24 mouse cellular contexts compared by ENCODE assay signal in genomic region chr11:77525804-77526486, GRCm38 (mm10). TPM values are rescaled to one million over a fixed set of nuclear protein-coding genes. Genes with fewer than 3 reads are reported as not detected.
DNase-seq lines count a peak whose midpoint lies in the region; ATAC-seq and TF ChIP-seq lines count a peak whose summit lies in the region.
"Had no signal": no experiment of that assay in that cellular context is flagged by ENCODE, and none has a peak within 500 bp of the region (broad histone marks: within the 10 kb centered on the region; RNA-seq: fewer than 3 reads in every experiment).

No protein-coding gene starts in this region.

- TF ChIP-seq POLR2A in MEL (IDR thresholded peaks at IDR 0.05; ENCODE audit: control insufficient read depth in 1 of 2, insufficient read depth in 1 of 2, low read depth in 1 of 2, low read length in 2 of 2, poor library complexity in 1 of 2): no peak

- H3K4me3 ChIP-seq in heart, embryonic 12.5 days: no peak overlapping the region
- no peak overlapping the region for H3K4me3 ChIP-seq in liver, embryonic 14.5 days (ENCODE audit: insufficient read depth in 1 of 2, low read depth in 2 of 2, low read length in 2 of 2)
- no peak overlapping the region for H3K4me3 ChIP-seq in liver, embryonic 12.5 days
- no peak overlapping the region for H3K4me3 ChIP-seq in MEL (ENCODE audit: control insufficient read depth in 1 of 2, insufficient read depth in 1 of 2, low read depth in 2 of 2, low read length in 2 of 2)
- H3K4me3 ChIP-seq in stomach, postnatal 0 days (ENCODE audit: low read depth, low read length): no peak overlapping the region
- H3K4me3 ChIP-seq: embryonic facial prominence, embryonic 13.5 days; heart, embryonic 10.5 days; liver, embryonic 13.5 days had no signal

- no peaks in the 10 kb centered on the region for H3K9me3 ChIP-seq in heart, embryonic 12.5 days (replicated peaks)
- no peaks in the 10 kb centered on the region for H3K9me3 ChIP-seq in liver, embryonic 14.5 days (ENCODE audit: control insufficient read depth, low read length)
- H3K9me3 ChIP-seq in liver, embryonic 12.5 days (replicated peaks): no peaks in the 10 kb centered on the region
- H3K9me3 ChIP-seq in MEL (replicated peaks; ENCODE audit: insufficient read depth, low read length): no peaks in the 10 kb centered on the region
- H3K9me3 ChIP-seq in stomach, postnatal 0 days (ENCODE audit: control insufficient read depth, low read length): no peaks in the 10 kb centered on the region
- H3K9me3 ChIP-seq: embryonic facial prominence, embryonic 13.5 days; G1E; heart, embryonic 10.5 days; liver, embryonic 13.5 days had no signal

- peak; percentile 60 for DNase-seq in heart, adult 11 months
- no peak for DNase-seq in liver, embryonic 14.5 days (ENCODE audit: low read depth in 3 of 3, low spot score in 3 of 3)
- peak; percentile 60 for DNase-seq in MEL (ENCODE audit: low read depth, low spot score)
- no peak for DNase-seq in MN1 (ENCODE audit: low spot score)
- DNase-seq in stomach, postnatal 0 days (ENCODE audit: low spot score): no peak
- DNase-seq: adrenal gland, postnatal 14 days; cerebellum, adult 8-10 months; heart, postnatal 36 days; kidney, adult 9 months; liver, embryonic 13.5 days; thymus, adult 18-20 months had no signal

- no peak overlapping the region for H3K4me2 ChIP-seq in heart, embryonic 12.5 days
- H3K4me2 ChIP-seq in liver, embryonic 14.5 days (ENCODE audit: low read depth): no peak overlapping the region
- no peak overlapping the region for H3K4me2 ChIP-seq in liver, embryonic 12.5 days
- H3K4me2 ChIP-seq in stomach, postnatal 0 days (replicated peaks; ENCODE audit: low read depth): no peak overlapping the region
- H3K4me2 ChIP-seq: embryonic facial prominence, embryonic 13.5 days; liver, embryonic 13.5 days; midbrain, embryonic 11.5 days had no signal

- no peaks in the 10 kb centered on the region for H3K27me3 ChIP-seq in heart, embryonic 12.5 days (replicated peaks)
- H3K27me3 ChIP-seq in liver, embryonic 14.5 days (ENCODE audit: control insufficient read depth, insufficient read depth, low read length): no peaks in the 10 kb centered on the region
- no peaks in the 10 kb centered on the region for H3K27me3 ChIP-seq in liver, embryonic 12.5 days (replicated peaks)
- no peaks in the 10 kb centered on the region for H3K27me3 ChIP-seq in MEL (ENCODE audit: control insufficient read depth in 1 of 2, insufficient read depth in 2 of 2, low read length in 2 of 2)
- H3K27me3 ChIP-seq in stomach, postnatal 0 days (ENCODE audit: control insufficient read depth, insufficient read depth, low read length): no peaks in the 10 kb centered on the region
- H3K27me3 ChIP-seq: embryonic facial prominence, embryonic 13.5 days; liver, embryonic 13.5 days had no signal

- H3K36me3 ChIP-seq in heart, embryonic 12.5 days: peaks cover 3% of the 10 kb centered on the region
- H3K36me3 ChIP-seq in liver, embryonic 14.5 days (replicated peaks; ENCODE audit: control insufficient read depth, insufficient read depth, low read depth): no peaks in the 10 kb centered on the region
- peaks cover 3% of the 10 kb centered on the region; the same call in 1 of the 2 replicates for H3K36me3 ChIP-seq in liver, embryonic 12.5 days
- H3K36me3 ChIP-seq in MEL (ENCODE audit: control insufficient read depth in 1 of 2, insufficient read depth in 2 of 2, low read length in 2 of 2): peaks cover 0 to 18% of the 10 kb centered on the region in 2 experiments; a peak in 2 of 4 replicates
- H3K36me3 ChIP-seq in stomach, postnatal 0 days (ENCODE audit: control insufficient read depth, insufficient read depth, low read length): no peaks in the 10 kb centered on the region
- H3K36me3 ChIP-seq: embryonic facial prominence, embryonic 13.5 days; liver, embryonic 13.5 days had no signal

- H3K4me1 ChIP-seq in heart, embryonic 12.5 days (replicated peaks): no peaks in the 10 kb centered on the region
- no peaks in the 10 kb centered on the region; a peak in 1 of 4 replicates for H3K4me1 ChIP-seq in liver, embryonic 14.5 days (replicated peaks; ENCODE audit: control insufficient read depth in 2 of 2, insufficient read depth in 2 of 2, low read length in 1 of 2)
- 0 out of 2 replicates have a peak, but pooled peaks cover under 1% of the 10 kb centered on the region for H3K4me1 ChIP-seq in liver, embryonic 12.5 days
- peaks cover 10 to 22% of the 10 kb centered on the region in 2 experiments; a peak in 3 of 4 replicates for H3K4me1 ChIP-seq in MEL (ENCODE audit: control insufficient read depth in 1 of 2, insufficient read depth in 2 of 2, low read length in 2 of 2)
- no peaks in the 10 kb centered on the region for H3K4me1 ChIP-seq in stomach, postnatal 0 days (replicated peaks; ENCODE audit: control insufficient read depth, insufficient read depth)
- H3K4me1 ChIP-seq: embryonic facial prominence, embryonic 13.5 days; heart, embryonic 10.5 days had no signal

- TF ChIP-seq EP300 in liver, embryonic 14.5 days (IDR thresholded peaks at IDR 0.05; ENCODE audit: low read depth): no peak
- no peak for TF ChIP-seq EP300 in MEL (IDR thresholded peaks at IDR 0.05; ENCODE audit: low read depth in 1 of 2, low read length in 2 of 2)
- no peak for TF ChIP-seq EP300 in stomach, postnatal 0 days (optimal IDR thresholded peaks at IDR 0.05)

- no peak for ATAC-seq in heart, embryonic 12.5 days (ENCODE audit: insufficient number of reproducible peaks, low FRiP score)
- ATAC-seq in liver, embryonic 14.5 days (ENCODE audit: insufficient read depth): no peak
- ATAC-seq in liver, embryonic 12.5 days: no peak
- ATAC-seq in megakaryocyte-erythroid progenitor cell, adult 5-6 weeks (replicated peaks; ENCODE audit: low FRiP score, low TSS enrichment, poor library complexity, severe bottlenecking): peak; percentile 61; the same call in 1 of the 2 replicates
- no peak for ATAC-seq in stomach, postnatal 0 days (ENCODE audit: low FRiP score, low TSS enrichment)
- ATAC-seq: hindbrain, embryonic 16.5 days had no signal

- H3K27ac ChIP-seq in heart, embryonic 12.5 days (ENCODE audit: poor library complexity, severe bottlenecking): no peak overlapping the region
- H3K27ac ChIP-seq in liver, embryonic 14.5 days: no peak overlapping the region
- H3K27ac ChIP-seq in liver, embryonic 12.5 days: no peak overlapping the region
- no peak overlapping the region for H3K27ac ChIP-seq in MEL (ENCODE audit: control insufficient read depth, low read depth, low read length)
- H3K27ac ChIP-seq in stomach, postnatal 0 days (replicated peaks): no peak overlapping the region
- H3K27ac ChIP-seq: embryonic facial prominence, embryonic 13.5 days; heart, embryonic 10.5 days; liver, embryonic 13.5 days had no signal

- no peak overlapping the region for H3K9ac ChIP-seq in heart, embryonic 12.5 days
- H3K9ac ChIP-seq in liver, embryonic 14.5 days (replicated peaks): no peak overlapping the region
- no peak overlapping the region for H3K9ac ChIP-seq in liver, embryonic 12.5 days
- no peak overlapping the region for H3K9ac ChIP-seq in MEL (ENCODE audit: control insufficient read depth, low read depth, low read length, poor library complexity, severe bottlenecking)
- H3K9ac ChIP-seq in stomach, postnatal 0 days (ENCODE audit: low read length): no peak overlapping the region
- H3K9ac ChIP-seq: embryonic facial prominence, embryonic 13.5 days; liver, embryonic 13.5 days had no signal

- TF ChIP-seq CTCF in liver, embryonic 14.5 days (IDR thresholded peaks at IDR 0.05; ENCODE audit: low read depth): peak; percentile 27
- TF ChIP-seq CTCF in MEL (IDR thresholded peaks at IDR 0.05 in 2 of 3, conservative IDR thresholded peaks at IDR 0.05 in 1 of 3; ENCODE audit: control insufficient read depth in 1 of 3, insufficient read depth in 1 of 3, low read depth in 2 of 3, low read length in 3 of 3, poor library complexity in 1 of 3, severe bottlenecking in 1 of 3): peak; percentile 30 to 47 (median 33); a peak in 4 of 6 replicates
- no peak for TF ChIP-seq CTCF in stomach, postnatal 0 days (IDR thresholded peaks at IDR 0.05; ENCODE audit: low read depth)

- peak; percentile 51 for TF ChIP-seq RAD21 in MEL (IDR thresholded peaks at IDR 0.05; ENCODE audit: low read depth, low read length)

- WGBS in heart, embryonic 12.5 days: 76% methylated on average over 3 of the region's 3 CpGs
- WGBS in liver, embryonic 14.5 days (ENCODE audit: insufficient replicate concordance): 54% methylated on average over 3 of the region's 3 CpGs
- WGBS in liver, embryonic 12.5 days (ENCODE audit: insufficient replicate concordance): 66% methylated on average over 3 of the region's 3 CpGs
- 78% methylated on average over 3 of the region's 3 CpGs for WGBS in stomach, postnatal 0 days

- no peaks in the 10 kb centered on the region for H3K79me2 ChIP-seq in MEL (ENCODE audit: control insufficient read depth, insufficient read depth, low read length, poor library complexity)

RNA-seq across cellular contexts. Expression of gene Gm10392, which starts 6.9 kb away (rescaled TPM):
- polyA plus RNA-seq in heart, embryonic 12.5 days (2016; fragmentation: Nextera tagmentation; extraction: Ambion mirVana): not detected in 2 replicates
- polyA plus RNA-seq in liver, embryonic 14.5 days (2012; rRNA removed): not detected in 2 replicates
- polyA plus RNA-seq in liver, embryonic 14.5 days (2014; fragmentation: Nextera tagmentation; extraction: Ambion mirVana): not detected in 2 replicates
- polyA plus RNA-seq in liver, embryonic 12.5 days (2016; fragmentation: Nextera tagmentation; extraction: Ambion mirVana): 0.12 and 0.19 TPM in 2 replicates
- total RNA-seq in MEL (2012; rRNA removed): 0.20 and 0.27 TPM in 2 replicates
- polyA plus RNA-seq in MEL (2012; ENCODE audit: insufficient read depth in 1 of 2, insufficient read length in 2 of 2, low read depth in 1 of 2, low replicate concordance in 2 of 2, missing spikeins in 1 of 2): under 1 TPM in 1 of 2 experiments, not detected in 1; 0.10 TPM
- total RNA-seq in megakaryocyte-erythroid progenitor cell, adult 5-6 weeks (2014; fragmentation: Nextera tagmentation): 0.69 and 1.3 TPM in 2 replicates
- not detected in 2 replicates for total RNA-seq in megakaryocyte-erythroid progenitor cell, adult 5-6 weeks (2017)
- polyA plus RNA-seq in stomach, postnatal 0 days (2015; fragmentation: Nextera tagmentation; extraction: Ambion mirVana): 0.06 and 0.07 TPM in 2 replicates
- total RNA-seq: adrenal gland, postnatal 14 days; gastrocnemius, adult 8-10 months; heart, postnatal 36 days; left cerebral cortex, adult 18-20 months had no signal
- polyA plus RNA-seq: embryonic facial prominence, embryonic 13.5 days; G1E; heart, embryonic 10.5 days; large intestine, adult 2 months; limb, embryonic 11.5 days; lung, embryonic 16.5 days had no signal

RNA-seq across cellular contexts. Expression of gene Trp53i13, which starts 10.2 kb away (rescaled TPM):
- 29.4 and 30.2 TPM in 2 replicates for polyA plus RNA-seq in heart, embryonic 12.5 days (2016; fragmentation: Nextera tagmentation; extraction: Ambion mirVana)
- 2.8 and 3.3 TPM in 2 replicates for polyA plus RNA-seq in liver, embryonic 14.5 days (2012; rRNA removed)
- polyA plus RNA-seq in liver, embryonic 14.5 days (2014; fragmentation: Nextera tagmentation; extraction: Ambion mirVana): 3.5 and 4.2 TPM in 2 replicates
- 9.3 and 11.1 TPM in 2 replicates for polyA plus RNA-seq in liver, embryonic 12.5 days (2016; fragmentation: Nextera tagmentation; extraction: Ambion mirVana)
- 6.0 and 6.6 TPM in 2 replicates for total RNA-seq in MEL (2012; rRNA removed)
- 10 to 100 TPM in 1 of 2 experiments, not detected in 1; 12.3 TPM for polyA plus RNA-seq in MEL (2012; ENCODE audit: insufficient read depth in 1 of 2, insufficient read length in 2 of 2, low read depth in 1 of 2, low replicate concordance in 2 of 2, missing spikeins in 1 of 2)
- total RNA-seq in megakaryocyte-erythroid progenitor cell, adult 5-6 weeks (2014; fragmentation: Nextera tagmentation): 3.8 and 11.1 TPM in 2 replicates
- total RNA-seq in megakaryocyte-erythroid progenitor cell, adult 5-6 weeks (2017): 0.66 and 0.76 TPM in 2 replicates
- 19.5 and 20.9 TPM in 2 replicates for polyA plus RNA-seq in stomach, postnatal 0 days (2015; fragmentation: Nextera tagmentation; extraction: Ambion mirVana)

RNA-seq across cellular contexts. Expression of gene Abhd15, which starts 11.0 kb away (rescaled TPM):
- 0.72 and 1.4 TPM in 2 replicates for polyA plus RNA-seq in heart, embryonic 12.5 days (2016; fragmentation: Nextera tagmentation; extraction: Ambion mirVana)
- 0.76 and 1.1 TPM in 2 replicates for polyA plus RNA-seq in liver, embryonic 14.5 days (2012; rRNA removed)
- polyA plus RNA-seq in liver, embryonic 14.5 days (2014; fragmentation: Nextera tagmentation; extraction: Ambion mirVana): 2.3 and 2.7 TPM in 2 replicates
- 3.0 and 3.6 TPM in 2 replicates for polyA plus RNA-seq in liver, embryonic 12.5 days (2016; fragmentation: Nextera tagmentation; extraction: Ambion mirVana)
- total RNA-seq in MEL (2012; rRNA removed): 1.7 and 1.8 TPM in 2 replicates
- 1 to 10 TPM in 1 of 2 experiments, not detected in 1; 1.9 TPM for polyA plus RNA-seq in MEL (2012; ENCODE audit: insufficient read depth in 1 of 2, insufficient read length in 2 of 2, low read depth in 1 of 2, low replicate concordance in 2 of 2, missing spikeins in 1 of 2)
- total RNA-seq in megakaryocyte-erythroid progenitor cell, adult 5-6 weeks (2014; fragmentation: Nextera tagmentation): 2.1 and 2.2 TPM in 2 replicates
- total RNA-seq in megakaryocyte-erythroid progenitor cell, adult 5-6 weeks (2017): 0.70 and 4.1 TPM in 2 replicates
- 1.8 and 1.9 TPM in 2 replicates for polyA plus RNA-seq in stomach, postnatal 0 days (2015; fragmentation: Nextera tagmentation; extraction: Ambion mirVana)

RNA-seq across cellular contexts. Expression of gene Git1, which starts 32.6 kb away (rescaled TPM):
- 9.3 and 10.2 TPM in 2 replicates for polyA plus RNA-seq in heart, embryonic 12.5 days (2016; fragmentation: Nextera tagmentation; extraction: Ambion mirVana)
- 6.3 and 7.3 TPM in 2 replicates for polyA plus RNA-seq in liver, embryonic 14.5 days (2012; rRNA removed)
- 2.2 TPM in 2 replicates for polyA plus RNA-seq in liver, embryonic 14.5 days (2014; fragmentation: Nextera tagmentation; extraction: Ambion mirVana)
- 3.1 and 3.2 TPM in 2 replicates for polyA plus RNA-seq in liver, embryonic 12.5 days (2016; fragmentation: Nextera tagmentation; extraction: Ambion mirVana)
- total RNA-seq in MEL (2012; rRNA removed): 32.0 and 33.1 TPM in 2 replicates
- 10 to 100 TPM in 1 of 2 experiments, not detected in 1; 81.4 TPM for polyA plus RNA-seq in MEL (2012; ENCODE audit: insufficient read depth in 1 of 2, insufficient read length in 2 of 2, low read depth in 1 of 2, low replicate concordance in 2 of 2, missing spikeins in 1 of 2)
- total RNA-seq in megakaryocyte-erythroid progenitor cell, adult 5-6 weeks (2014; fragmentation: Nextera tagmentation): 28.7 and 37.5 TPM in 2 replicates
- total RNA-seq in megakaryocyte-erythroid progenitor cell, adult 5-6 weeks (2017): 10.9 and 13.6 TPM in 2 replicates
- 5.9 and 7.9 TPM in 2 replicates for polyA plus RNA-seq in stomach, postnatal 0 days (2015; fragmentation: Nextera tagmentation; extraction: Ambion mirVana)

RNA-seq across cellular contexts. Expression of gene Ankrd13b, which starts 36.5 kb away (rescaled TPM):
- 3.7 and 4.8 TPM in 2 replicates for polyA plus RNA-seq in heart, embryonic 12.5 days (2016; fragmentation: Nextera tagmentation; extraction: Ambion mirVana)
- polyA plus RNA-seq in liver, embryonic 14.5 days (2012; rRNA removed): 4.1 and 4.8 TPM in 2 replicates
- 0.67 and 1.00 TPM in 2 replicates for polyA plus RNA-seq in liver, embryonic 14.5 days (2014; fragmentation: Nextera tagmentation; extraction: Ambion mirVana)
- 2.1 and 2.5 TPM in 2 replicates for polyA plus RNA-seq in liver, embryonic 12.5 days (2016; fragmentation: Nextera tagmentation; extraction: Ambion mirVana)
- 20.9 and 22.6 TPM in 2 replicates for total RNA-seq in MEL (2012; rRNA removed)
- polyA plus RNA-seq in MEL (2012; ENCODE audit: insufficient read depth in 1 of 2, insufficient read length in 2 of 2, low read depth in 1 of 2, low replicate concordance in 2 of 2, missing spikeins in 1 of 2): 10 to 100 TPM in 1 of 2 experiments, not detected in 1; 54.0 TPM
- total RNA-seq in megakaryocyte-erythroid progenitor cell, adult 5-6 weeks (2014; fragmentation: Nextera tagmentation): 25.8 and 26.4 TPM in 2 replicates
- 8.3 and 11.7 TPM in 2 replicates for total RNA-seq in megakaryocyte-erythroid progenitor cell, adult 5-6 weeks (2017)
- 2.4 and 3.0 TPM in 2 replicates for polyA plus RNA-seq in stomach, postnatal 0 days (2015; fragmentation: Nextera tagmentation; extraction: Ambion mirVana)

Comparison
In these comparisons a context has a peak if more than half of its experiments do, and no peak if none do; other contexts are left out.
1. DNase-seq: peak in heart, adult 11 months (single experiment) and MEL (single experiment); none in liver, embryonic 14.5 days (0 of 3), MN1 (single experiment) and stomach, postnatal 0 days (single experiment).